Mouse (Mus musculus) mesoderm, embryonic 11.5 days (tissue): Measurements from ENCODE around the gene Arl5c.

Source experiments
- DNase-seq: peaks from one replicate; pipeline ENCODE4 v3.0.0-alpha.2; 2012; ENCODE audit warnings: low read depth, low spot score

The Arl5c gene

DNA sequence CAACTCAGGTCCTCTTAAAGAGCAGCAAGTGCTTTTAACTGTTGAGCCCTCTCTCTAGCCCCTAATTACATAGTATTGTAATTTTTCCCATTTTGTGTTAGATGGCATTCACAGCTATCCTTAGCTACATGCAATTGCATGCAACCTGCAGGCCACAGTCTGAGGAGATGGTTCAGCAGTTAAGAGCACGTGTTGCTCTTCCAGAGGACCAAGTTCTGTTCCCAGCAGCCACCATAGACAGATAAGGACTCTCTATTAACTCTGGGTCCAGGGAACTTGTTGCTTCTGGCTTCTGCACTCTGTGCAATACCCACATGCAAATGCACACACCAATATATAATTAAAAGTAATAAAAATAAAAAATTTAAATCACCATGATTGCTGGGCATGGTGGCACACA is 710 bp upstream of the Arl5c start:
- DNase-seq = no peak

DNA sequence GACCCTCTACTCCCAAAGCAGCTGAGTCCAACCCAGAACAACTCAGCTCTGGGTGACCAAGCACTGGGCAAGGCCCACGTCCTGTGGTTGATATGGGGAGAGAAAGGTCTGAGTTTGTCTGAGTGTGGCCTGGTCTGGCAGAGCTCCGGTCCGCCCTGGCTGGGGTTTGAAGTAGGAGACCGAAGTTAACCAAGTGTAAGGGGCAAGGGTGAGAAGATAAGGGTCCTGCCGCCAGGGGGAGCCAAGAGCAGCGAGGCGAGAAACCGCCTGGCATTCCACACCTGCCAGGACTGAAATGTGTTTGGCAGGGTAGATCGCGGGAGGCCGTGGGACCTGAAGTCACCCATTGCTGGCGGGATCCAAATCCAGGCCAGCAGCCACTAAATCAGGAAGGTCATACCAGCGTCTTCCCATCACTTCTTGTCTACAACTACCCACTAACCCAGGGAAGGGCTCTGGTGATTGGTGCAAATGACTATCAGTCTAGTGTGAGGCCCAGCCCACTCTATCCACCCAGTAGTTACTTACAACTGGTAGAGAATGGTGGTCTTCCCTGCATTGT is 1.4 kb downstream of the Arl5c start:
- peak; percentile 81 for DNase-seq

DNA sequence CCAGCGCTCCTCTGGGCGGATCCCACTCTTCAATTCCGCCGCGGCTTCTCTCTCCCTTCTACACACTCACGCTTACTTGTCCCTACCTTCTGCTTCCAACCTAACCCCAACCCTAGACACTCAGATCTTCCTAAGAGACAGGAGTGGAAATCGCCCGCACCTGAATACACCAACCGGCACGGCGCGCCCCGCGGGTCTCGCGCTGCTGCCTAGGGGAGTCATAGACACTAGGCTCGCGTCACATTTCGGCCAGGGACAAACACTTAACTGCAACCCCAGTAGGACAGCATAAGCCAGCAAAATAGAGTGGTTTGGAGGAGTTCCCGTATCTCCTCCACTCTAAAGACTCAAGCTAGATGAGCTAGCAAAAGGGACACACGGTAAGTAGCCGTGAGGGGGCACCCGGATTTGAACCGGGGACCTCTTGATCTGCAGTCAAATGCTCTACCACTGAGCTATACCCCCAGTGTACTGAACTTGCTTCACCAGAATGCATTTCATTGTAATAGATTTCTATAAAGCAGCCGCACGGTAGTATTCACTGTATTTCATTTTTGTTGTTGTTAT is 7.4 kb downstream of the Arl5c start:
- peak; percentile 88 for DNase-seq

DNA sequence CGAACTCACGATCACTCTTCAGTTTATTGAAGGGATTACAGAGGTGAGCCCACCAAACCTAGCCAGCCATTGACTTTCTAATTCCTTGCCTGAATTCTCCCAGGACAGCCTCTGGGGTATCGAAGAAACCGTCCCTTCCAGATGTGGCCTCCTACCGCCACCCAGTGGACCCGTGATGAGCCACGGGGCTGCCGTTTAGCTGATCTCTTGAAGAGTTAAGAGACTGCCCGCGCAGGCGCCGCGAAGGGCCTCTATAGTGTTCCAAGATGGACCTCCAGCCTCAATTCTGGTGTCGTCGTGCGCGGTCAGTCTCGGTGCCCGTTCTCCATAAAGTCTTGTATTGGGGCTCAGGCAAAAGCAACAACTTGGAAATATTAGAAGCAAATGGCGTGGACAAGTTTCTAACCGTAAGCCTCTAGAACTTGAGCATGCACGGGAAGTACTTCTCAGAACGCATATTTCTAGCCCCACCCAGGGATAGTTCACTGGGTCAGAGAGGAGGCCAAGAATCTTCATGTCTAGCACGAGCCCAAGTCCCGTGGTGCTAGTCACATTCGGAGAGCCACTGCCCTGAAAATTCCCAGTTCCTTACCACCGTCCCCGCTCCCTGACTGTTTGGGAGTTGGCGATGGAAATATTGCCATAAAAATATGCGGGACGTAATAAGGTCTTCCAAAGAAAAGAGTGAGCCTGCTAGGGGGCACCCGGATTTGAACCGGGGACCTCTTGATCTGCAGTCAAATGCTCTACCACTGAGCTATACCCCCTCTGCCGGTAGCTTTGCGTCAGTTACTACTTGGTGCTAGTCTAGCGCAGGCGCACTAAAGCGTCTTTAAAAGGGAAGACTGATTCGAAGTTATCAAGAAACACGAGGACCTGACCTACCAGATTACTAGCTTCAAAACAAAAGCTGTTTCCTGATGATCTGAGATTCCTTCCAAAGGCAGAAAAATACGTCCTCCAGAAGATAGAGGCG is 8.1 kb downstream of the Arl5c start:
- peak; percentile 96 for DNase-seq

DNA sequence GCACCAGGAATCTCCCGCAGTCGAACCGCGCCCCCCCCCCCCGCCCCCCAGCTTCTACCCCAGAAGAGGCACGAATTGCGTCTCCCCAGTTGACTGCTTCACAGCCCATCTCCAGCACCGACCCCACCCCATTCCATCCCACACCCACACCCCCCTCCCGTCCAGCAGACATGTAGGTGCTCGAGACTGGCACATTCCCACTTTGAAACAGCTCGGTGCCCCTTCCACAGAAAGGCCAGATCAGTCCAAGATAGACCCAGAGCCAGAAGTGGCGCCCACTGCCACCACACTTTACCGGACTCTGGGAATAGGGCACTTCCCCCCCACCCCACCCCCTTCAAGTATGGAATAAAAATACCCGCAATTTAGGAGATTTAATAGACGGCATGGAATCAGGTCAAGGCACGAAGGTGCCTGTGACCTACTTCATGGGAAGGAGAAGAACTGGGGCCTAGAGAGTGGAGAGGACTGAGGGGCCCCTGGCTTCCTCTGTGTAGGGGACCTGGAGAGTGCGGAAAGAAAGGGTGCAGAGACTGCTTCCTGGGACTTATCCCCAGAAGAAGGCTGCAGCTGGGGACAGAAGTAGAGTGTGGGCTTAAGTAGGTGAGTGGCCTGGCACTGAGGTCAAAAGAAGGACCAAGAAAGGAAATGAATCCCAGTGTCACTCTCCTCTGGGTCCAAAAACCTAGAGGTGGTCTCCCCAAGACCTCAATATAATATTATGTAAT is 9.1 kb downstream of the Arl5c start:
- no peak for DNase-seq

DNA sequence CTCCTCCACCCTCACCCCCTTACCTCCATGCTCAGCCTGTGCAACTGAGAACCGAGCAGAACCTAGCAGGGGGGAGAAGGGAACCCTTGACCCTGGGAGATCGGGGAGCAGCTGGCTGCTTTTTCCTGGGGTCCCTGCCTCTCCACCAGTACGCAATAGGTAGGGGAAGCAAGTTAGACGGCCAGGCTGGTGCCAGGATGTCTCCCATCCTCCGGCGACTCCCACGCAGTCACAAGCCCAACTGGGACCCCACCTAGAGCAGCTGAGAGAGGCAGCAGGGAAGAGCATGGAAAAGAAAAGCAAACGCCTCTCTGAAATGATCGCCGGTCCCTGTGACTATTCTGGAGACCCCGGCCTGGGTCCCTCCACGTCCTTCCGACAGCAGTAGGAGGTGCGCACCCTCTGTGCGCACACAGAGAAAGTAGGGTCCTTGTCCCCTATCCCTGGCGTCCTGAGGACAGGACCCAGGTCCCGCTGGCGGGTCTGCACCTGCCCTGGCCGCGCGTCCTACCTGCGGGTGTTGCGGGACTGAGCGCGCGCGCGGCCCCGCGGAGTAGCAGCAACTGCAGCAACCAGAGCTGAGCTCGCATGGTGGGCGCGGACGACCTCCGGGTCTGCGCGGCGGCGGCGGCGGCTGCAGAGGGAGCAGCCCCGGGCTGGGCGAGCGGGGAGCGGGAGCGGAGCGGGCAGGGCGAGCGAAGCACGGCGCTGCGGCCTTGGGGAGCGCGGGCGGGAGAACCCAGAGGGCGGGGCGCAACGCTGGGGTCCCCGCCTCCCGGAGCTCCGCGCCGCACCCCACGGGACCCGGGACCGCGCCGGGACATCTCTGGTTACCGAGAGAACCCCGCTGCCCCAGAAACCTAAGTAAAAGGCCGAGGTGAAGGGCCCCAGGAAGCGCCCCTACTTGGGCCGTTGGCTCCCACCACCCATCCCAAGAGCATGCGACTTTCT is 10.0 kb downstream of the Arl5c start, which contains the start of gene Plxdc1:
Plxdc1 (minus strand) TSS at position 718 of the 951 bp plus-strand sequence.
- no peak for DNase-seq

DNA sequence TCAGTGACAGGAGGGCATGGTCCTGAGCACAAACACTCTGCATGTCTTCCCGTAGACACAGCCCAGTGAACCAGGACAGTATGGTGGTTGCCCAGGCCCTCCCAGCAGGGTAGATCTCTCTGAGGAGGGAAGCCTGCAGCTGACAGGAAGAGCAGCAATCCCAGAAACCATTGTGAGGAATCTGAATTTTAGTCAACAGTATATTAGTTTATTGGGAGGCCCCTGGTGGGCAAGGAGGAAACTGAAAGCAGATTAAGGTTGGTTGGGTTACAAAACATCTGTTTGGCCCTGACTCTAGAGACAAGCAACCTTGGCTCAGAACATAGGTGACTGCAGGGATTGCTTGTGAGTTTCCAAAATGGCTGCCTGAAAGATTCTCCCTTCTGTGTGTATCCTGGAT is 12.0 kb downstream of the Arl5c start:
- DNase-seq = no peak

DNA sequence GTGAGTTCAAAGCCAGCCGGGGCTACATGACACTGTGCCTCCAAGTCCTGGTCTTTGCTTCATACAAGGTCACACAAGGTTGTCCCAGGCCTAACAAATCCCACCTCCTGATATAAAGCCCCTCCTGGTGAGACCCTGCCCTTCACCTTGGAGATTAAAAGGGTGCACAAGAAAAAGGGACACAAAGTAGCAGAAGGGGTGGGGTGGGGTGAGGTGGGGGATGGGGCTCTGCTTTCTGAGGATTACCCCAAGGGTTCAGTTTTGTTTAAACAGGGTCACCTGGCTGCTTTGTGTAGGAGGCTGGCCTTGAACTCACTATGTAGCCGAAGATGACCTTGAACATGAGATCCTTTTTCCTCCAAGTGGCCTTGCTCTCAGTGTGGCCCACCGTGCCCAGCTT is 12.5 kb downstream of the Arl5c start:
- no peak for DNase-seq

DNA sequence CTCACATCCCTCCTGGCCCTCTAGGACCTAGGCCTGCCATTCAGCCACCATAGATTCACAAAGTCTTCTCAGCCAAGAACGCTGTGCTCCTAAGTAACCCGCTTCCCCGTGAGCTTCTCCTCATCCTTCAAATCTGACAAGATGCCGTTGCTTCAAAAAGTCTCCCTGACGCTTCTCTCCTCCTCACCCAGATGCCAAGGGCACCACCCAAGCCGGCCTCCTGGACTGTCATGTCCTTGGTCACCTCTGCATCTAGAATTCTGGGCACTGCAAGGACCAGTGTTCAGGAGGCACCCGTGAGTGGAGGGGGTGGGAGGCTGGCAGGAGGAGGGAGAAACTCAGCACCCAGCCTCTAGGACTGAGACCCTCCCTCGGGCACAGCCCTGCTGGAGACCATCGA is 13.3 kb downstream of the Arl5c start:
- DNase-seq = no peak

DNA sequence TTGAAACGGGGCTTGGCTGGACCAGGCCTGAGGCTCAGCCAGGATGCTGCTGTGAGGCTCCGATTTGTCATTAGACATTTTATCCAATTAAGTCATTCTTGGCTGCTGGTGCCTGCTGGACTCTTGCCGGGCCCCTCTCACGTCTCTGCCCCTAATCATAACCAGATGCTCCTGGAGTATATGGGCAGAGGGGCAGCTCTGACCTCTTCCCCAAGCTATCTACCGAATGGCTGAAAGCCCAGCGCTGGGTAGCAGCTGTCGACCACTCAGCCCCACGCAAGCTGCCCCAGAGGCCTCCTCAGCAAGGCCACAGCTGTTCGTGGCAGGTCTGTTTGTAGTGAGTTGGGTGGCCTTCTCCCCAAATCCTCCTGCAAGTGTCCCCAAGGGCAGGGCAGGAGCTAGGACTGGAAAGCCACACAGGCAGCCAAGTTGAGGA is 15.4 kb downstream of the Arl5c start:
- DNase-seq = no peak

DNA sequence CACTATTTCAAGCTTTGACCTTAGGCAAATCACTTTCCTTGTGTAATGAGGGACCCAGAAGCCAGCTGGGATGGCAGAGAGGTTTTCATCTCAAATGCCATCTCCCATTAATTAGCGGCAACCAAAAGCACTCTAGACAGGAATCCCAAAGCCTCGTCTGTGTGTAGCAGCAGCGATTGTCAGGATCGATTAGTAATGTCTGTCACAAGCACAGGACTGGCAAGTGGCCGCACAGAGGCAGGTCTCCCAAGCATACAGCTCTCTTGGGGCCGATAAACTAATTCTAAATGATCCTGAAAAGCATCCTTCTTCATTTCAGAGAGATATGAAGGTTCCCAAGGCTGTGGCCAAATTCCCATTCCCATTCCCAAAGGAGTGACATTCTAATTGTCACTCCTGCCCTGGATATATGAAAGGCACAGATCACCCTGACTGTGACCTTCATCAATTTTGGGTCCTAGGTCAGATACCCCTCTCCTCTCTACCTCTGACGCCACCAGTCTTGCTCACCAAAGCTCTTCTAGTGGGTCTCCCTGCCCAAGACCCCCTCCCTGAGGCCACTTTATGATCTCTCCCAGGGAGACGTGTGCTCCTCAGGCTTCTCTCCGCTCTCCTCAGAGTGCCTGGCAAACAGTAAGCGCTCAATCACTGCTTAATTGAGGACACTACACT is 16.0 kb downstream of the Arl5c start:
- no peak for DNase-seq

DNA sequence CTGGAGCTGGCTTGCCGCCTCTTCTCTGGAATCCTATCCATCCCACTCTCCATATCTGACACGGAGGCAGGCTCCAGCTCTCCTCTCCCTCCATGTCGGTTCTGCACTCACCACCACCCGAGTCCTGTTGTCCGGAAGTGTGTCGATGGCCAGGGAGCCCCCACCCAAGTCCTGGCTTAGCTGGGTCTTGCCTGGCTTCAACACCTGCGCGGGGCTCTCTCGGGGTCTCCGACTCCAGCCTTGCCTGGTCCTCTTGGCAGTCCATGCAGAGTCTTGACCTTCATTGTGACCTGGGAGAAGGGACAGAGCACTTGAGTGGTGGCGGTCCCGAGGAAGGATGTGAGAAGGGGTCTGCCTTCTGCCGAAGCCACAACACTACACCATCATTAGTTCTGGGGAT is 17.6 kb downstream of the Arl5c start:
- no peak for DNase-seq

DNA sequence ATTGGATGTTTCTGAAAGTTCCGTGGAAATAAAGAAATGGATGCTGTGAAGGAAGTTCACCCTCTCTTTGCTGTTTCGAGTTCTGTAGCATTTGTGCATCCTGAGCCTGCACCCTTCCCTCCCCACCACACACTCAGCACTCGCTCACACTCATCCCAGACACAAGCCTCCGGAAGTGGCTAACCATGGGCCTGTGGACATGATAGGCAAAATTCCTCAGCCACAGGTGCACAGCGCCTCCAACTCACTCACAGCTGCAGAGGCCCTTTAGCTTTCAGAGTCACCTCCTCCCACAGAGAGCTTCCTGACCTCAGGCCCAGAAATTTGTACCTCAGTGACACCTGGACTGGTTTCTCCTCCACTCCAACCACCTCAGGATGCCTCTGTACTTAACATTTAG is 18.2 kb downstream of the Arl5c start:
- DNase-seq = no peak

DNA sequence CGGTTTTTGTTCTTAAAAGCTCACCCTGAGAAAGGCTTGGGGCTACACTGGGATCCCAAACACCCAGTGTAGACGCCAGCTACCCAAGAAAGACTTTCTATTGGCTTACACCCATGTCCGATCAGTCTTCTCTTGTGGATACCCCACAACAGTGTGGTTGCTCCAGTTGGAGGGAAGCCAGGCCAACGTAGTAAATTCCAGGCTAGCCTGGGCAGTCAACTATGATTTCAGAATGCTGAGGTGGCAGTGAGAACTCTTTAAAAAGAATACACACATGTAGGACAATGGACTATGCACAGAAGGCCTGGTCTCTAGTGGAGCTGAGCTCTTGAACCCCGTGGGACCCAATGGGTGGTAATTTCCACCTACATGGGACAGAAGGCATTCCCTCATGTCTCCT is 21.2 kb downstream of the Arl5c start:
- DNase-seq = no peak

DNA sequence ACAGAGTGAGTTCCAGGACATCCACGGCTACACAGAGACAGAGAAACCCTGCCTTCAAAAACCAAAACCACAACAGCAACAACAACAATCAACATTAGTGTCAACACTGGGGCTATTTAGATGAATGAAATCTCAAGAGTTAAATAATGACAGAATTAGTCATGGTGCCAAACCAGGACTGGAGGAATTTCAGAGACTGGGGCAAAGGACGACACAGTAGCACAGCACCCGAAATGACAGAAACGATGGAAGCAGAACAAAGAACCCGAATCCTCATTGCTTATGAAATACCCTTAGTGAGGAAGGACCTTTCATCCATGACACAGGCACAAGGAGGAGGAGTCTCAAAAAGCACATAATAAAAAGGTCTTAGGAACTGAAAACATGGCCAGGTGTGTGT is 21.8 kb downstream of the Arl5c start:
- DNase-seq = no peak

DNA sequence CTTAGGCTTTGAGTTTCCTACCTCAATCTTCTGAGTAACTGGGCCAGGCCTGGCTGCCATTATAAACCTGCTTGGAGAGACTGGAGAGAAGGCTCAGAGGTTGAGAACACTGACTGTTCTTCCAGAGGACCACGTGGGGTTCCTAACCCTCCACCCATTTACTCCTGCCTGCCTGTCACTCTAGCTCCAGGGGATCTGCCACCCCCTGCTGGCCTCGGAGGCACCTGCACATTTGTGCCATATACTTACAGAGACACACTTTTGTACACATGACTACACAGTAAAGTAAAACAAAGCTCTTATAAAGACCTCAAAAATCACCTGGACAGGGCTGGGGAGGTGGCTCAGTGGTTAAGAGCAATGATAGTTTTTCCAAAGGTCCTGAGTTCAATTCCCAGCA is 23.5 kb downstream of the Arl5c start:
- no peak for DNase-seq

DNA sequence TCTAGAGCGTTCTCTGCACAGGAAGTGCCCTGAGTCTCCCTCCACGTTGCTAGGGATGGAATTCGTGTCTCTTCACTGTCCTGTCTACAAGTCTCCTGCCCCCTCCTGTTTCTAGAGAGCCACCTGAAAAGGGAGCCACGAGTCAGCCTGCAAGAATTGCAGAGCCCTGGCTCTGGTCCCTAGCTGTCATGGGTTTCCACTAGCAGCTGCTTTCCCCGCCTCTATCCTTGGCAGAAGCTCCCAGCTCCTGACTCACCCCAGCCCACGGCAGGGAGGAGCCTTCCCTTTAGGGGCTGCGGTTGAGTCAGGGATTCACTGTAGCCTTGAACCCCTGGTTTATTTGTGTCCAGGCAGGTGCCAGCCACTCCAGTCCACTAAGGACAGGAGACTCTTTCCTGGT is 24.7 kb downstream of the Arl5c start:
- no peak for DNase-seq

DNA sequence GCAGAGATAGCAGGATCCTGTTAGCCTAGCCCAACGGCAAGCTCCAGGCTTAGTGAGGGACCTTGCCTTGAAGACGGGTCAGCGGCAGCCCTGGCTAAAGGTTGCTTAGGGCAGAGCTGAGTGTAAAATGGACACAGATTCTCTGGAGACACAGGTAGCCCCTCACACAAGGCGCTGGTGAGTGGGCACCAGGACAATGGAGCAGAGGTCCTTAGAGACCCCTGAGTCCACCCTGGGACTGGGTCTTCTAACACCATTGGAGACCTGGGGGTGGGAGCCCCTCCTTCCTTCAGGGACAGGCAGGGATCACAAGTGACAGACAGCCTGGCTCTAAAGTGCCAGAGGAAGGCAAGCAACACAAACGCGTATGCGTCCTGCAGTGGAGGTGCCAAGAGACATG is 25.2 kb downstream of the Arl5c start:
- DNase-seq = no peak

DNA sequence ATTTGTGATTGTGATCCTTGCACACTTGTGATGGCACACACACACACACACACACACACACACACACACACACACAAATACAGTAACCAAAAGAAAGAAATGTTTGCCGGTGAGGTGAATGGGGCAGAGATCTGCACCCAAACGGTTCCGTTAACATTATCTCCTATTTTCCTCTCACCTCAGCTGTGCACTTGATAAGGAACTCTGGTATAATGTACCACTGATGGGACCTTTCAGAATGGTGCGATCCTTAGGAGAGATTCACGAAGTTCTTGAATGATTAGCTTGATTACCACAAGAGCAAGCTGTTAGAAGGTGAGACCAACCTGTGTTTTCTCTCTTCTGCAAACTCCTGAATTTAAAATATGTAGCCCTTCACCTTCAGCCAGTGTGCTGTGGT is 27.6 kb downstream of the Arl5c start:
- DNase-seq = no peak

DNA sequence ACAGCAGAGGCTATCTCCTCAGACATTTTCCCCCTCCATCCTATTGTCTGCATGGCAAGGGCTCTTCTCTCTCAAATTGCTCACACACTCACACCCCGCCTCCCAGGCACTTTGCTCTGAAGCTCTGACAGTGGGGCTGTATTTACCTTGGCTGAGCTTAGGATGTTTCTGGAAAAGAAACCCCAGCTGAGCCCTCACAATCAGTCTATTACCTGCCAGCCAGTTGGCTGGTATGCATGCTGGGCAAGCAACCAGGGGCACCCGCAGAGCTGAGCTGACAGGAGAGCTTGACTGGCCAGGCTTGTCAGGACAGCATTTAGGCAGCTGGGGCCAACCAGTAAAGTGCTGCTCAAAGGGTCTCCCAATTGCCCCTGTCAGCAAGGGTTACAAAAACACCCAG is 28.9 kb downstream of the Arl5c start:
- no peak for DNase-seq
